Mouse (Mus musculus) heart, embryonic 14.5 days (tissue): ENCODE data around the gene Spns2. TPM values are rescaled to one million over a fixed set of nuclear protein-coding genes. Genes with fewer than 3 reads are reported as not detected.
"Not testable (repeated sequence)": the region's sequence is repeated elsewhere in the genome, so short reads cannot be mapped to it uniquely, and the experiment has no call there.

ENCODE experiments used
- ATAC-seq: fragments of 200-750 bp; cut with Nextera tagmentation; 2 replicates; pipeline ENCODE4 v1.8.0; 2017; ENCODE audit warnings: low read depth, moderate TSS enrichment; ENCODE audit not compliant: insufficient number of reproducible peaks, insufficient read depth, low FRiP score
- H3K27ac ChIP-seq, 2 experiments: fragments of 200-500 bp in 1 of 2; fragments of 300-500 bp in 1 of 2; sonication (generic) in 1 of 2; replicated peaks in 1 of 2; 2 replicates each; pipeline ENCODE4 v1.5.1; 2012 to 2014; ENCODE audit warnings: low read depth in 2 of 2, low read length in 2 of 2, control low read depth in 1 of 2, mild to moderate bottlenecking in 1 of 2, mixed read lengths in 1 of 2; ENCODE audit not compliant: control insufficient read depth in 1 of 2, insufficient read depth in 1 of 2
- H3K27me3 ChIP-seq: fragments of 300-500 bp; sonication (generic); 2 replicates; pipeline ENCODE4 v1.6.1; 2014; ENCODE audit warnings: mild to moderate bottlenecking, low read length, control low read depth; ENCODE audit not compliant: control insufficient read depth, insufficient read depth
- H3K36me3 ChIP-seq: fragments of 300-500 bp; sonication (generic); 2 replicates; pipeline ENCODE4 v1.6.1; 2014; ENCODE audit warnings: mild to moderate bottlenecking, control low read depth, low read length, mixed read lengths; ENCODE audit not compliant: control insufficient read depth, insufficient read depth
- H3K4me1 ChIP-seq, 2 experiments: fragments of 200-500 bp in 1 of 2; fragments of 300-500 bp in 1 of 2; sonication (generic) in 1 of 2; 2 replicates each; pipeline ENCODE4 v1.6.1; 2012 to 2014; ENCODE audit warnings: low read length in 2 of 2, control low read depth in 1 of 2, mixed read lengths in 1 of 2; ENCODE audit not compliant: control insufficient read depth in 2 of 2, insufficient read depth in 2 of 2
- H3K4me2 ChIP-seq: fragments of 300-500 bp; sonication (generic); 2 replicates; pipeline ENCODE4 v1.6.1; 2014; ENCODE audit warnings: mild to moderate bottlenecking, low read length
- H3K4me3 ChIP-seq, 2 experiments: fragments of 200-500 bp in 1 of 2; fragments of 300-500 bp in 1 of 2; sonication (generic) in 1 of 2; 2 replicates each; pipeline ENCODE4 v1.5.1; 2012 to 2014; ENCODE audit warnings: low read length in 2 of 2, mild to moderate bottlenecking in 2 of 2, control low read depth in 1 of 2, low read depth in 1 of 2, moderate library complexity in 1 of 2; ENCODE audit not compliant: control insufficient read depth in 1 of 2, insufficient read depth in 1 of 2
- H3K9ac ChIP-seq: fragments of 300-500 bp; sonication (generic); 2 replicates; pipeline ENCODE4 v1.6.1; 2014; ENCODE audit warnings: mild to moderate bottlenecking, low read length
- H3K9me3 ChIP-seq: fragments of 300-500 bp; sonication (generic); 2 replicates; pipeline ENCODE4 v1.6.1; 2016; ENCODE audit warnings: low read length, control low read depth; ENCODE audit not compliant: control insufficient read depth
- WGBS: fragments of 180-500 bp; shearing (Covaris S2); extraction: QIAGEN DNeasy Blood & Tissue Kit; methylation state at CpG from one replicate; pipeline ENCODE4 v1.1.7; 2014; 5-methylcytosine and 5-hydroxymethylcytosine counted together
- polyA plus RNA-seq: library from polyadenylated mRNA; unstranded; fragments of >200 nt; fragmentation: Nextera tagmentation; extraction: Ambion mirVana; gene quantifications from 2 replicates; pipeline ENCODE4 v1.2.1, GENCODE M21; 2014

Spns2 gene
- polyA plus RNA-seq, 1 experiment from 2014 or later: 3.7 TPM

GRCm38 (mm10) chr11:72447475-72447874 is 42.2 kb downstream of the Spns2 start:
- no peaks in the 10 kb centered on the region for H3K9me3 ChIP-seq
- no peaks in the 10 kb centered on the region for H3K4me1 ChIP-seq
- no peak overlapping the region for H3K27ac ChIP-seq
- no peaks in the 10 kb centered on the region for H3K27me3 ChIP-seq
- H3K36me3 ChIP-seq: peaks cover 100% of the 10 kb centered on the region
- ATAC-seq: no peak
- no peak overlapping the region for H3K9ac ChIP-seq
- WGBS: 62% methylated on average over 8 of the region's 8 CpGs
- H3K4me3 ChIP-seq: no peak overlapping the region
- no peak overlapping the region for H3K4me2 ChIP-seq

GRCm38 (mm10) chr11:72446311-72447105 is 43.2 kb downstream of the Spns2 start:
- H3K27ac ChIP-seq: no peak overlapping the region
- H3K9ac ChIP-seq: no peak overlapping the region
- WGBS: 87% methylated on average over 6 of the region's 6 CpGs
- ATAC-seq: no peak
- no peaks in the 10 kb centered on the region for H3K9me3 ChIP-seq
- no peak overlapping the region for H3K4me3 ChIP-seq
- H3K4me1 ChIP-seq: peaks cover 5 to 8% of the 10 kb centered on the region in 2 experiments
- H3K36me3 ChIP-seq: peaks cover 95% of the 10 kb centered on the region
- H3K27me3 ChIP-seq: no peaks in the 10 kb centered on the region
- no peak overlapping the region for H3K4me2 ChIP-seq

GRCm38 (mm10) chr11:72440965-72441664 is 48.6 kb downstream of the Spns2 start, which contains the start of gene Mybbp1a:
Gene Mybbp1a, plus strand, starts transcription at chr11:72441355.
- Histone ChIP-seq H3K4me3 (peak within 1 kb of the TSS; percentile 75), H3K9ac (peak within 1 kb of the TSS; percentile 86), H3K27me3 (no peaks in the 10 kb centered on the region), H3K9me3 (no peaks in the 10 kb centered on the region), H3K36me3 (peaks cover 41% of the 10 kb centered on the region), H3K4me2 (peak within 1 kb of the TSS; percentile 89), H3K27ac (peak within 1 kb of the TSS; percentile 78 to 90), H3K4me1 (peaks cover 5 to 8% of the 10 kb centered on the region in 2 experiments)
- WGBS: under 1% methylated on average over 46 of the region's 46 CpGs
- peak; percentile 88 for ATAC-seq

- 46% methylated on average over 6 of the region's 6 CpGs for WGBS
- H3K4me3 ChIP-seq: peak overlapping the region; percentile 75
- not testable (repeated sequence) for ATAC-seq, H3K9me3 ChIP-seq, H3K27me3 ChIP-seq
- H3K27ac ChIP-seq: peak overlapping the region; percentile 78 to 90
- H3K4me2 ChIP-seq: peak overlapping the region; percentile 89
- peaks cover 35% of the 10 kb centered on the region for H3K36me3 ChIP-seq
- H3K9ac ChIP-seq: peak overlapping the region; percentile 86
- peaks cover 9 to 13% of the 10 kb centered on the region in 2 experiments for H3K4me1 ChIP-seq
Measured at GRCm38 (mm10) chr11:72440597-72440964, 49.1 kb downstream of the Spns2 start.

- Histone ChIP-seq H3K4me2 (no peak overlapping the region), H3K27me3 (no peaks in the 10 kb centered on the region), H3K4me1 (peaks cover 12 to 16% of the 10 kb centered on the region in 2 experiments), H3K36me3 (peaks cover 14% of the 10 kb centered on the region), H3K9ac (no peak overlapping the region), H3K27ac (no peak overlapping the region), H3K4me3 (no peak overlapping the region), H3K9me3 (no peaks in the 10 kb centered on the region)
- 55% methylated on average over 4 of the region's 4 CpGs for WGBS
- no peak for ATAC-seq
Measured at GRCm38 (mm10) chr11:72438411-72438810, 51.3 kb downstream of the Spns2 start.

GRCm38 (mm10) chr11:72436756-72437650 is 52.7 kb downstream of the Spns2 start:
- H3K9me3 ChIP-seq: no peaks in the 10 kb centered on the region
- no peak overlapping the region for H3K27ac ChIP-seq
- no peak overlapping the region for H3K4me2 ChIP-seq
- H3K36me3 ChIP-seq: no peaks in the 10 kb centered on the region
- 81% methylated on average over 16 of the region's 16 CpGs for WGBS
- H3K9ac ChIP-seq: no peak overlapping the region
- no peak for ATAC-seq
- peaks cover 9 to 12% of the 10 kb centered on the region in 2 experiments for H3K4me1 ChIP-seq
- no peak overlapping the region for H3K4me3 ChIP-seq
- H3K27me3 ChIP-seq: no peaks in the 10 kb centered on the region

GRCm38 (mm10) chr11:72436271-72436670 is 53.4 kb downstream of the Spns2 start:
- no peak overlapping the region for H3K4me3 ChIP-seq
- H3K36me3 ChIP-seq: no peaks in the 10 kb centered on the region
- no peak for ATAC-seq

More at GRCm38 (mm10) chr11:72436271-72436670, 53.4 kb downstream of the Spns2 start:
- Histone ChIP-seq H3K9ac (no peak overlapping the region), H3K27me3 (no peaks in the 10 kb centered on the region), H3K4me1 (peaks cover 7 to 8% of the 10 kb centered on the region in 2 experiments; a peak in 3 of 4 replicates), H3K27ac (no peak overlapping the region), H3K9me3 (no peaks in the 10 kb centered on the region), H3K4me2 (no peak overlapping the region)
- WGBS: 62% methylated on average over 5 of the region's 5 CpGs
